In genomic region chr5:24103841-24104240, GRCm38 (mm10) we compare ENCODE assay signal across 28 mouse cellular contexts. TPM values are rescaled to one million over a fixed set of nuclear protein-coding genes. Genes with fewer than 3 reads are reported as not detected.
DNase-seq lines count a peak whose midpoint lies in the region; ATAC-seq and TF ChIP-seq lines count a peak whose summit lies in the region.
"Had no signal": no experiment of that assay in that cellular context is flagged by ENCODE, and none has a peak within 500 bp of the region (broad histone marks: within the 10 kb centered on the region; RNA-seq: fewer than 3 reads in every experiment).

No protein-coding gene starts in this region.

- H3K4me1 ChIP-seq in hindbrain, embryonic 12.5 days, result peaks cover 28% of the 10 kb centered on the region
- H3K4me1 ChIP-seq in hindbrain, embryonic 16.5 days (ENCODE audit: control insufficient read depth, insufficient read depth, low read depth, low read length), result peaks cover 17% of the 10 kb centered on the region
- peaks cover 16% of the 10 kb centered on the region; the same call in 1 of the 2 replicates for H3K4me1 ChIP-seq in kidney, adult 2 months (ENCODE audit: control insufficient read depth, insufficient read depth, low read length)
- H3K4me1 ChIP-seq in kidney, embryonic 15.5 days, result 0 out of 2 replicates have a peak, but pooled peaks cover 4% of the 10 kb centered on the region
- peaks cover 34% of the 10 kb centered on the region for H3K4me1 ChIP-seq in midbrain, embryonic 15.5 days
- peaks cover 9% of the 10 kb centered on the region; the same call in 1 of the 2 replicates for H3K4me1 ChIP-seq in midbrain, embryonic 11.5 days (ENCODE audit: control insufficient read depth, insufficient read depth, low read length)
- H3K4me1 ChIP-seq in neural tube, embryonic 13.5 days (replicated peaks), result peaks cover 43% of the 10 kb centered on the region
- H3K4me1 ChIP-seq: limb, embryonic 12.5 days; stomach, embryonic 15.5 days had no signal

- intact Hi-C loops in gastrocnemius, postnatal 36 days (cut with DNase I), result no loop called here

- TF ChIP-seq POLR2A in kidney, adult 2 months (IDR thresholded peaks at IDR 0.05; ENCODE audit: low read depth, low read length), result no peak

- no peaks in the 10 kb centered on the region; the same call in 1 of the 2 replicates for H3K36me3 ChIP-seq in hindbrain, embryonic 12.5 days
- no peaks in the 10 kb centered on the region for H3K36me3 ChIP-seq in hindbrain, embryonic 16.5 days (ENCODE audit: control insufficient read depth, insufficient read depth, low read length)
- no peaks in the 10 kb centered on the region for H3K36me3 ChIP-seq in kidney, adult 2 months (ENCODE audit: control insufficient read depth, insufficient read depth, low read length)
- H3K36me3 ChIP-seq in kidney, embryonic 15.5 days, result no peaks in the 10 kb centered on the region
- H3K36me3 ChIP-seq in midbrain, embryonic 15.5 days (replicated peaks), result no peaks in the 10 kb centered on the region
- no peaks in the 10 kb centered on the region for H3K36me3 ChIP-seq in midbrain, embryonic 11.5 days (ENCODE audit: control insufficient read depth, insufficient read depth, low read length)
- no peaks in the 10 kb centered on the region for H3K36me3 ChIP-seq in neural tube, embryonic 13.5 days
- H3K36me3 ChIP-seq: heart, embryonic 10.5 days; heart, embryonic 15.5 days; limb, embryonic 12.5 days; stomach, embryonic 15.5 days had no signal

- TF ChIP-seq CTCF in kidney, adult 2 months (conservative IDR thresholded peaks at IDR 0.05; ENCODE audit: insufficient read depth, insufficient read length, low read depth, low read length), result no peak

- DNase-seq in kidney, adult 2 months, result peak; percentile 66
- no peak for DNase-seq in midbrain, embryonic 11.5 days (ENCODE audit: low spot score, missing footprints)
- DNase-seq in gastrocnemius, postnatal 36 days, result no peak
- DNase-seq: adrenal gland, adult 8-10 months; cerebellum, adult 8-10 months; cerebellum, postnatal 25 days; gastrocnemius, postnatal 14 days; heart, adult 11 months; kidney, postnatal 14 days; lung, embryonic 14.5 days; right cerebral cortex, postnatal 25 days had no signal

- 61% methylated on average over 2 of the region's 2 CpGs for WGBS in hindbrain, embryonic 12.5 days
- WGBS in hindbrain, embryonic 16.5 days, result 55% methylated on average over 2 of the region's 2 CpGs
- WGBS in kidney, adult 2 months, result 58% methylated on average over 2 of the region's 2 CpGs
- 76% methylated on average over 2 of the region's 2 CpGs for WGBS in kidney, embryonic 15.5 days
- WGBS in midbrain, embryonic 15.5 days, result 67% methylated on average over 2 of the region's 2 CpGs
- 81% methylated on average over 2 of the region's 2 CpGs for WGBS in midbrain, embryonic 11.5 days
- 59% methylated on average over 2 of the region's 2 CpGs for WGBS in neural tube, embryonic 13.5 days

- no peak overlapping the region for H3K4me3 ChIP-seq in hindbrain, embryonic 12.5 days
- no peak overlapping the region for H3K4me3 ChIP-seq in hindbrain, embryonic 16.5 days (ENCODE audit: low read length)
- H3K4me3 ChIP-seq in kidney, adult 2 months (ENCODE audit: insufficient read depth, low read depth, low read length), result no peak overlapping the region
- no peak overlapping the region for H3K4me3 ChIP-seq in kidney, embryonic 15.5 days (replicated peaks)
- no peak overlapping the region for H3K4me3 ChIP-seq in midbrain, embryonic 15.5 days
- no peak overlapping the region for H3K4me3 ChIP-seq in midbrain, embryonic 11.5 days (ENCODE audit: low read depth, low read length)
- H3K4me3 ChIP-seq in neural tube, embryonic 13.5 days, result no peak overlapping the region
- H3K4me3 ChIP-seq: heart, embryonic 10.5 days; heart, embryonic 15.5 days; layer of hippocampus, adult 2 months; left cerebral cortex, adult 2 months; limb, embryonic 12.5 days; liver, embryonic 15.5 days; myocyte; stomach, embryonic 15.5 days had no signal

- peak overlapping the region; percentile 69 for H3K4me2 ChIP-seq in hindbrain, embryonic 12.5 days (replicated peaks)
- no peak overlapping the region; the same call in 1 of the 2 replicates for H3K4me2 ChIP-seq in hindbrain, embryonic 16.5 days (ENCODE audit: low read length)
- H3K4me2 ChIP-seq in kidney, embryonic 15.5 days, result no peak overlapping the region
- peak overlapping the region; percentile 67; the same call in 1 of the 2 replicates for H3K4me2 ChIP-seq in midbrain, embryonic 15.5 days
- no peak overlapping the region for H3K4me2 ChIP-seq in midbrain, embryonic 11.5 days
- peak overlapping the region; percentile 70 for H3K4me2 ChIP-seq in neural tube, embryonic 13.5 days
- H3K4me2 ChIP-seq: heart, embryonic 15.5 days; limb, embryonic 12.5 days; liver, embryonic 15.5 days; lung, embryonic 14.5 days; stomach, embryonic 15.5 days had no signal

- ATAC-seq in hindbrain, embryonic 12.5 days (ENCODE audit: low FRiP score), result no peak
- ATAC-seq in hindbrain, embryonic 16.5 days, result no peak
- no peak for ATAC-seq in kidney, embryonic 15.5 days (replicated peaks; ENCODE audit: low FRiP score)
- ATAC-seq in midbrain, embryonic 15.5 days (replicated peaks), result no peak
- ATAC-seq in midbrain, embryonic 11.5 days (ENCODE audit: low FRiP score), result no peak
- no peak for ATAC-seq in neural tube, embryonic 13.5 days (ENCODE audit: low read depth)
- ATAC-seq: activated CD4-positive, CD25-positive, alpha-beta regulatory T cell, adult 4 months; CD4-positive, CD25-positive, alpha-beta regulatory T cell, adult 4 months; intestine, postnatal 0 days had no signal

- no peak overlapping the region for H3K27ac ChIP-seq in hindbrain, embryonic 12.5 days
- H3K27ac ChIP-seq in hindbrain, embryonic 16.5 days (ENCODE audit: low read depth, low read length), result no peak overlapping the region
- H3K27ac ChIP-seq in kidney, adult 2 months (ENCODE audit: insufficient read depth, low read depth, low read length), result no peak overlapping the region
- no peak overlapping the region for H3K27ac ChIP-seq in kidney, embryonic 15.5 days
- no peak overlapping the region for H3K27ac ChIP-seq in midbrain, embryonic 15.5 days
- no peak overlapping the region for H3K27ac ChIP-seq in midbrain, embryonic 11.5 days (ENCODE audit: low read depth, low read length)
- no peak overlapping the region for H3K27ac ChIP-seq in neural tube, embryonic 13.5 days (replicated peaks)
- H3K27ac ChIP-seq: heart, embryonic 10.5 days; heart, embryonic 15.5 days; layer of hippocampus, adult 2 months; left cerebral cortex, adult 2 months; limb, embryonic 12.5 days; liver, embryonic 15.5 days; midbrain, embryonic 12.5 days; stomach, embryonic 15.5 days had no signal

- no peaks in the 10 kb centered on the region for H3K9me3 ChIP-seq in hindbrain, embryonic 12.5 days (replicated peaks)
- H3K9me3 ChIP-seq in hindbrain, embryonic 16.5 days (ENCODE audit: control insufficient read depth, low read length), result no peaks in the 10 kb centered on the region
- no peaks in the 10 kb centered on the region for H3K9me3 ChIP-seq in kidney, embryonic 15.5 days (replicated peaks)
- H3K9me3 ChIP-seq in midbrain, embryonic 15.5 days, result no peaks in the 10 kb centered on the region
- H3K9me3 ChIP-seq in midbrain, embryonic 11.5 days (ENCODE audit: control insufficient read depth, low read length), result no peaks in the 10 kb centered on the region
- no peaks in the 10 kb centered on the region for H3K9me3 ChIP-seq in neural tube, embryonic 13.5 days
- H3K9me3 ChIP-seq: heart, embryonic 10.5 days; heart, embryonic 15.5 days; limb, embryonic 12.5 days; liver, embryonic 15.5 days; midbrain, embryonic 12.5 days; stomach, embryonic 15.5 days had no signal

- no peak overlapping the region for H3K9ac ChIP-seq in hindbrain, embryonic 12.5 days
- no peak overlapping the region for H3K9ac ChIP-seq in hindbrain, embryonic 16.5 days (ENCODE audit: low read depth, low read length)
- no peak overlapping the region for H3K9ac ChIP-seq in kidney, embryonic 15.5 days
- H3K9ac ChIP-seq in midbrain, embryonic 15.5 days, result no peak overlapping the region
- H3K9ac ChIP-seq in midbrain, embryonic 11.5 days (ENCODE audit: low read length), result no peak overlapping the region
- H3K9ac ChIP-seq in neural tube, embryonic 13.5 days, result 0 out of 2 replicates have a peak overlapping the region, but pooled peaks have one; percentile 17
- H3K9ac ChIP-seq: heart, embryonic 15.5 days; limb, embryonic 12.5 days; liver, embryonic 15.5 days; lung, embryonic 14.5 days; midbrain, embryonic 12.5 days; stomach, embryonic 15.5 days had no signal

- H3K27me3 ChIP-seq in hindbrain, embryonic 12.5 days, result no peaks in the 10 kb centered on the region
- no peaks in the 10 kb centered on the region for H3K27me3 ChIP-seq in hindbrain, embryonic 16.5 days (replicated peaks; ENCODE audit: control insufficient read depth, insufficient read depth, low read length)
- no peaks in the 10 kb centered on the region for H3K27me3 ChIP-seq in kidney, adult 2 months (replicated peaks; ENCODE audit: control insufficient read depth, insufficient read depth, low read length)
- H3K27me3 ChIP-seq in kidney, embryonic 15.5 days, result no peaks in the 10 kb centered on the region
- H3K27me3 ChIP-seq in midbrain, embryonic 15.5 days (replicated peaks), result no peaks in the 10 kb centered on the region
- H3K27me3 ChIP-seq in midbrain, embryonic 11.5 days (ENCODE audit: control insufficient read depth, insufficient read depth, low read length), result no peaks in the 10 kb centered on the region
- H3K27me3 ChIP-seq in neural tube, embryonic 13.5 days, result no peaks in the 10 kb centered on the region
- H3K27me3 ChIP-seq: heart, embryonic 15.5 days; limb, embryonic 12.5 days; liver, embryonic 15.5 days; midbrain, embryonic 12.5 days; stomach, embryonic 15.5 days had no signal

RNA-seq across cellular contexts. Expression of gene Klhl7, which starts 3.4 kb away (rescaled TPM):
- polyA plus RNA-seq in hindbrain, embryonic 12.5 days (2016; fragmentation: Nextera tagmentation; extraction: Ambion mirVana), result 113 and 124 TPM in 2 replicates
- polyA plus RNA-seq in hindbrain, embryonic 16.5 days (2015; fragmentation: Nextera tagmentation; extraction: Ambion mirVana), result 132 and 134 TPM in 2 replicates
- 6.5 and 7.7 TPM in 2 replicates for polyA plus RNA-seq in kidney, adult 2 months (2012; rRNA removed)
- 43.6 and 45.3 TPM in 2 replicates for polyA plus RNA-seq in kidney, embryonic 15.5 days (2015; fragmentation: Nextera tagmentation; extraction: Ambion mirVana)
- 143 and 159 TPM in 2 replicates for polyA plus RNA-seq in midbrain, embryonic 15.5 days (2015; fragmentation: Nextera tagmentation; extraction: Ambion mirVana)
- 116 and 123 TPM in 2 replicates for polyA plus RNA-seq in midbrain, embryonic 11.5 days (2014; fragmentation: Nextera tagmentation; extraction: Ambion mirVana)
- polyA plus RNA-seq in neural tube, embryonic 13.5 days (2015; fragmentation: Nextera tagmentation; extraction: Ambion mirVana), result 130 and 136 TPM in 2 replicates
- total RNA-seq in gastrocnemius, postnatal 36 days (2021), result 10 to 100 TPM; 28.8 to 35.7 TPM

Comparison
In these comparisons a context has a peak if more than half of its experiments do, and no peak if none do; other contexts are left out.
1. H3K4me2 ChIP-seq: peak in hindbrain, embryonic 12.5 days (single experiment), midbrain, embryonic 15.5 days (single experiment) and neural tube, embryonic 13.5 days (single experiment); none in hindbrain, embryonic 16.5 days (single experiment), kidney, embryonic 15.5 days (single experiment) and midbrain, embryonic 11.5 days (single experiment).